Mouse (Mus musculus): ENCODE results near the gene I830077J02Rik.

DNA sequence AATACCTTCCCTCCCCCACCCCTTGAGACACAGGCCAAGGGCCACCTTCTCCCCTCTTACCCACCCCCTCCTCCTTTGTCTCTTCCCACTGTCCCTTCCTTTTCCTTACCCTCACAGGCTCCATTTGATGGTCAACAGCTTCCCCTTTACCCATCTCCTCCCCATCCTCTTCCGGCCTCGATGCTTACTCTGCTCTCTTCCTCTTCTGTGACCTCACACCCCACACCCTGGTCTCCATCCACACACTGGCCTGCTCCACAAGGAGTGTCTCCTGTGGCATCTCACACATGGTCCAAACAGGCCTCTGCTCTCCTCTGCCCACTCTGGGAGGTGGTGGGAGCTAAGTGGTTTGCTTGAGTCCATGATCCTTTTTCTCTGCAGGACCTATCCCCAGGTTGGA lies 54.5 kb downstream of the I830077J02Rik start:
- TF ChIP-seq GATA1 (IDR thresholded peaks at IDR 0.05; ENCODE audit: low read length) (no peak), TAL1 (IDR thresholded peaks at IDR 0.05; ENCODE audit: low read length) (no peak)

Measured in erythroblast, embryonic 14.5 days (primary cell).